Mouse (Mus musculus): ENCODE data around the gene Abca7. TPM values are rescaled to one million over a fixed set of nuclear protein-coding genes. Genes with fewer than 3 reads are reported as not detected.

The Abca7 gene
- total RNA-seq, 2 experiments from 2014 or later, result 10.9 TPM

GRCm38 (mm10) chr10:79970415-79971182 is 25.7 kb upstream of the Abca7 start, which contains the start of gene Grin3b:
Gene Grin3b (plus strand): TSS chr10:79970715.
- intact Hi-C loops (cut with DNase I), result no loop called here
- no peak for DNase-seq (ENCODE audit: low spot score in 2 of 2)

DNA sequence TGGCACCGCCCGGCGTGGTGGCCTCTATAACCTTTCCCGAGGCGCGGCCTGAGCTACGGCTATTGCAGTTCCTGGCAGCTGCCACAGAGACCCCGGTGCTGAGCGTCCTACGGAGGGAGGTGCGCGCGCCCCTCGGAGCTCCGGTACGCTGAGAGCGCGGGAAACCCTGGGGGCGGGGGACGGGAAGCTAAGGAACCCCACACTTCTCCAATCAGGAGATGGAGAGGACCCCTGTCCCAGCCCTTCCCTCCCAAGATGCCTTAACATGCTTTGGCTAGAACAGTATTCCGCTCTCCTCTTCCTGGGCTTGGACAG is 25.2 kb upstream of the Abca7 start:
- intact Hi-C loops (cut with DNase I), result no loop called here
- no peak for DNase-seq (ENCODE audit: low spot score in 2 of 2)

- intact Hi-C loops (cut with DNase I), result no loop called here
- no peak for DNase-seq (ENCODE audit: low spot score in 2 of 2)
Measured at GRCm38 (mm10) chr10:79972831-79973230, 23.5 kb upstream of the Abca7 start.

DNA sequence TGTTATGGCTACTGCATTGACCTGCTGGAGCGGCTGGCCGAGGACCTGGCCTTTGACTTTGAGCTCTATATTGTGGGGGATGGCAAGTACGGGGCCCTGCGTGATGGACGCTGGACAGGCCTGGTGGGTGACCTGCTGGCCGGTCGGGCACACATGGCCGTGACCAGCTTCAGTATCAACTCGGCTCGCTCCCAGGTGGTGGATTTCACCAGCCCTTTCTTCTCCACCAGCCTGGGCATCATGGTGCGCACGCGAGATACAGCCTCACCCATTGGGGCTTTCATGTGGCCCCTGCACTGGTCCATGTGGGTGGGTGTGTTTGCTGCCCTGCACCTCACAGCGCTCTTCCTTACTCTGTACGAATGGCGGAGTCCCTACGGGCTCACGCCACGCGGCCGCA is 22.2 kb upstream of the Abca7 start:
- no peak for DNase-seq (ENCODE audit: low spot score in 2 of 2)
- intact Hi-C loops (cut with DNase I), result no loop called here

DNA sequence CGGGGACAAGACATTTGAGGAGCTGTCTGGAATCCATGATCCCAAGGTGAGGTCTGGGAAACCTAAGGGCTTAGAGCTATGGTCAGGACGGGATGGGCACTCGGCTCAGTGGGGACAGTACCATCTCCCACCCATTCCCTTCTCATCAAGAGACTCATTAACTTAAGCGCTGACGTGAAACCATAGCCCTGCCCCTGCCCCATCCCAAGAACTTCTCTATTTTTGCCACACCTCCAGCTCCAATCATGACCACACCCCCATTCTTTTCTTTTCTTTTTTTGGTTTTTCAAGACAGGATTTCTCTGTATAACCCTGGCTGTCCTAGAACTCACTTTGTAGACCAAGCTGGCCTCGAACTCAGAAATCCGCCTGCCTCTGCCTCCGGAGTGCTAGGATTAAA is 21.6 kb upstream of the Abca7 start:
- no peak for DNase-seq (ENCODE audit: low spot score in 2 of 2)
- intact Hi-C loops (cut with DNase I), result no loop called here

GRCm38 (mm10) chr10:79976071-79976721 is 20.1 kb upstream of the Abca7 start:
- intact Hi-C loops (cut with DNase I), result no loop called here
- DNase-seq (ENCODE audit: low spot score in 2 of 2), result no peak

- intact Hi-C loops (cut with DNase I), result no loop called here
- DNase-seq (ENCODE audit: low spot score in 2 of 2), result no peak
Measured at GRCm38 (mm10) chr10:79976722-79977107, 19.6 kb upstream of the Abca7 start.

DNA sequence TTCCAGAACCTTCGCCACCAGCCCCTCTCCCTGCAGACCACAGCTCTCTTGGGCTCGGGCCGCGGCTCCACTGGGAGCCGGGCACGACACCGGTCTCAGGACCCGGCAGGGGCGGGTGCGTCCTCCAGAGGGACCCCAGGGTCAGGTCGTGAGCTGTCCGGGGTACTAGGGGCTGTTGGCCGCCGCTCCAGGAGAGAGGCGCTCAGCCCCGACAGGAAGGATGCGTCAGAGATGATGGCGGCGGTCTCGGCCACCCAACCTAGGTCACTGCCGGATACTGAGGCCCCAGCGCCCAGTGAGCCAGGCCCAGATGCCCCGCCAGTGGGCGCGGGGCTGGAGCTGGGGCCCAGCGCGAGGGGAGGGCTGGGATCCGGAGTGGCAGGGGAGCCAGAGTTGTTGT is 19.0 kb upstream of the Abca7 start:
- intact Hi-C loops (cut with DNase I), result no loop called here
- DNase-seq (ENCODE audit: low spot score in 2 of 2), result no peak

- intact Hi-C loops (cut with DNase I), result loop anchor here (2.0 kb wide), 1 partner anchor 15 kb away; no protein-coding TSS in a partner anchor
Measured at GRCm38 (mm10) chr10:79978061-79978460, 18.2 kb upstream of the Abca7 start.

DNA sequence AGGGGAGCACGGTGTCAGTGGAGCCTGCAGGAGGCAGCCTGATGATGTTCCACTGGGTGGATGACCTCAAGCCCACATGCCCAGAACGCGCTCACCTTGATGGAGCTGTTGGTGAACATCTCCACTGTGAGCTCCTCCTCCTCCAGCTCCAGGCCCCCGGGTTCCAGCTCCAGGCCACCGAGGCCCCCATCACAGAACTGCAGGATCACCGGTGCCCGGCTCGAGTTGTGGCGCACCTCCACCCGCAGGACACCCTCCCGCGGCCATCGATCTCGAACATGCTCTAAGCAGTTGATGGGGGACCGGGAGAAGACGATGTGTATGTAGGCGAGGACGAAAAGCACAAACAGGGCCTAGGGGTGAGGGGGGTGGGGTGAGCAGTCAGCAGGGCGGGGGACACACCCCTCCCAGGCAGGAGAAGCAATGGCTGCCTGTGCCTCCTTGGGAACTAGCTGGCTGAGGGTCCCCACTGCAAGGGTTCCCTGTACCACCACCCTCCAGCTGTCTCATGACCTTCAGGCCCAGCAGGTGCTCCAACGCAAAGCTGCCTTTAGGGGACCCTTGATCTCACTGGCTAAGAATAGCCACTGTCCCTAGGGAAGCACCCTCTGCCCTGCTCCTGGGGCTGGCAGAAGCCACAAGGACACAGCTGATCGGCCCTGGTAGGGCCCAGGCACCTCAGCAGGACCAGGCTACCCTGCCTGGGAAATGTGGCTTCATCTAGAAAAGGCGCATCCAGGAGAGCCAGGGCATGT is 16.7 kb upstream of the Abca7 start:
- intact Hi-C loops (cut with DNase I), result loop anchor here (2.0 kb wide), 1 partner anchor 17 kb away; no protein-coding TSS in a partner anchor
- no peak for DNase-seq (ENCODE audit: low spot score in 2 of 2)

More at GRCm38 (mm10) chr10:79978061-79978460, 18.2 kb upstream of the Abca7 start:
- DNase-seq (ENCODE audit: low spot score in 2 of 2), result no peak

DNA sequence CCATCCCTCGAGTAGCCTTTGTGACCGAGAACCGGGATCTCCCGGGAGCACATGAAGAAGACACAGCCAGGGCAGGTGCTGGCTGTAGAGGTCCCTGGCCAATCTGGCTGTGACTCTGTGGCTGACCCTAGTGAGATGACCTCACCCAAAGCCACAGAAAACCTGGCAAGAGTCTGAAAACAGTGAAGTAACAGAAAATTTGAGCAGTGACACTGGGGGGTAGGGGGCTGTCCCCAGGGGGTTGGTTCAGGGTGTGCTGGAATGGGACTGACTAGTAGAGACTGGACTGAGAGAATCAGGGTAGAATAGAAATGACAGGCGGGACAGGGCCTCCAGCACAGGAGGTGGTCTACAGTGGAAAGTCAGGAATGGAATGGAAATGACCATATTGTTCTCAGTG is 13.1 kb upstream of the Abca7 start:
- intact Hi-C loops (cut with DNase I), result no loop called here
- DNase-seq (ENCODE audit: low spot score in 2 of 2), result no peak

DNA sequence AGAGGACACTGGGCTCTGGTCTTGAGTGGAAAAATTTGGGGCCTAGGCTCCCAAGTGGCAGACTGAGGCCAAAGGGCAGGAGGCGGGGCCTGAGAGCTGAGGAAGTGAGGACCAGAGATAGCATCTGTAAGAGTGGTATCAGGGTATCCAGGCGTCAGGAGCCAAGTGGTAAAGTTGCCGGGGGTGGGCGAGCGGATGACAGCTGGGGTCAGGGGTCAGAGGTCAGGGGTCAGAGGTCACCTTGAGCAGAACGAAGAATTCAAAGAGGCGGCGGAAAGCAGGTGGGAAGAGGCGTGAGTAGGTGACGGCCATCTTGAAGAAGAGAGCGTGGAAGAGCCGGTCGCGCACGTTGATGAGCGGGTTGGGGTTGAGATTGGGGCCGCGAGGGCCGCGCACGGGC is 12.6 kb upstream of the Abca7 start:
- intact Hi-C loops (cut with DNase I), result no loop called here
- DNase-seq (ENCODE audit: low spot score in 2 of 2), result peak; percentile 75 to 76

DNA sequence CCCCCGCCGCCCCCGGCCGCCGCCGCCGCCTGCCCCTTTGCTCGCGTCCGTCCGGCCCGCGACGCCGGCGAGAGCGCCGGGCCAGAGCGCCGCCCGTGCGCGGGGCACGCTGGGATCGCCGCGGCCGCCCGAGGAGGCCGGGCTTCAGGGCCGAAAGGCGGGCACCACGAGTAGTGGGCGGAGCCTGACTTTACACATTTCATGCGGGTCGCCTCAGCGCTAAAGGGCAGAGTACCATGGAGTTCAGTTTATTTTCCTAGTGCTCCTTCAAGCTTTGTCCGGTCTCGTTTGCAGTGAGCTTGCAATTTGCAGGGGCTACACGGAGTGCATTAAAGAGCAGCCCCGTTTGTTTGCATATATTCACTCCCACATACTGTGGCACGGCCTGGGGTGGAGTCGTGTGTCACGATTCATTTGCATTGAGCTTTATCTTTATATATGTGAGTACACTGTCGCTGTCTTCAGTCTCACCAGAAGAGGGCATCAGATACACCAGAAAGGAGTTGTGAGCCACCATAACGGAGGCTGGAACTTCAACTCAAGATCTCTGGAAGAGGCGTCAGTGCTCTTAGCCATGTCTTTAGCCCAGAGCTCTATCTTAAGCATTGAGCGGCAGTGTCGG is 12.0 kb upstream of the Abca7 start, which contains the start of gene Tmem259:
TSS of gene Tmem259 (minus strand) at position 136 of the 622 bp plus-strand sequence.
- intact Hi-C loops (cut with DNase I), result no loop called here
- DNase-seq (ENCODE audit: low spot score in 2 of 2), result peak; percentile 85 to 87

DNA sequence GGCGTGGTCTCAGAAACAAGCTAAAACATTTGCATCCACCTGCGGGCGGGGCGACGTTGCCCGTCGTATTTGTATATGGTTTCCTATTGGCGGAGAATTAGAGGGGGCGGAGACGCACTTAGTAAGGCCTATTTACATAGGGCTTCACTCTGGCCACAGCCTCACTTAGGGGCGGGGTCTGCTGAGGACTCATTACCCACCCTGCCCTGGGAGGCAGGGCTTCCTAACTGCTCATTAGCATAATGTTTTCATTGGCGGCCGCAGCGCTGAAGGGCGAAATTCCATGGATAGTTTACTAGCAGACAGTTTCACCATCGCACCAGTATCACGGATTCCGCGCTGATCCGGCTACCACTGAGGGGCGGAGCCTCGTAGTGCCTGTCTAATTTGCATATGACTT is 11.4 kb upstream of the Abca7 start:
- DNase-seq (ENCODE audit: low spot score in 2 of 2), result peak; percentile 96 to 99
- intact Hi-C loops (cut with DNase I), result loop anchor here (5.0 kb wide), 1 partner anchor 67 kb away; no protein-coding TSS in a partner anchor

GRCm38 (mm10) chr10:79985334-79986231 is 10.7 kb upstream of the Abca7 start:
- peak; percentile 62 to 71 for DNase-seq (ENCODE audit: low spot score in 2 of 2)
- intact Hi-C loops (cut with DNase I), result loop anchor here (2.0 to 5.0 kb wide), 2 partner anchors 49 to 67 kb away; no protein-coding TSS in a partner anchor

DNA sequence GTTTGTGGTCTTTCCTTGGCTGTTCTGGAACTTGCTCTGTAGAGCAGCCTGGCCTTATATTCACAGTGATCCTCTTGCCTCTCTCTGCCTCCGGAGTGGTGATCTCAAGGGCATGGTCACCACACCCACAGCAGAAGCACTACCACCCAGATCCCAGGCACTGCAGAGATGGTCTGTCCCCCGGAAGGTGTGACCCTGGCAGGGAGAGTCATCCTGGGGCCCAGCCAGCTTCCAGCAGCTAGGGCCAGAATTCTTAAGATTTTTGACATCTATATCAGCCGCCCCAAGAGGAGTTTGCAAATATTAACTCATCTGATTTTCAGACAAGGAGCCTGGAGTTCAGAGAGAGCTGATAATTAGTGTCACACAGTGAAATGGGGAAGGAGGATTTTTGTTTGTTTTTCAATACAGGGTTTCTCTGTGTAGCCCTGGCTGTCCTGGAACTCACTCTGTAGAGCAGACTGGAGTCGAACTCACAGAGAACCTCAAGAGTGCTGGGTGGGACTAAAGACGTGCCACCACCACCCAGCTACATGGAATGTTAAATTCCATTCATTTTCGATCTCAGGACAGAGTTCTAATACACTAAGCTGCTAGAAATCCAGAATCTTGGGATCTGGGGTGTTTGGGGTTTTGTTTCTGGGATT is 9.9 kb upstream of the Abca7 start:
- intact Hi-C loops (cut with DNase I), result loop anchor here (2.0 to 5.0 kb wide), 2 partner anchors 48 to 66 kb away; no protein-coding TSS in a partner anchor
- DNase-seq (ENCODE audit: low spot score in 2 of 2), result no peak

- intact Hi-C loops (cut with DNase I), result loop anchor here (2.0 to 5.0 kb wide), 2 partner anchors 48 to 65 kb away; no protein-coding TSS in a partner anchor
- DNase-seq (ENCODE audit: low spot score in 2 of 2), result peak; percentile 85 to 95
Measured at GRCm38 (mm10) chr10:79986963-79987362, 9.3 kb upstream of the Abca7 start.
